Mouse (Mus musculus) neural tube, embryonic 11.5 days (tissue): ENCODE results near the gene Spns2. TPM values are rescaled to one million over a fixed set of nuclear protein-coding genes. Genes with fewer than 3 reads are reported as not detected.

Experiments
- ATAC-seq: fragments of 200-750 bp; cut with Nextera tagmentation; 2 replicates; pipeline ENCODE4 v1.8.0; 2017; ENCODE audit warnings: moderate number of reproducible peaks, mild to moderate bottlenecking, moderate TSS enrichment, moderate library complexity; ENCODE audit not compliant: insufficient read depth, low FRiP score, low TSS enrichment
- DNase-seq: peaks from one replicate; pipeline ENCODE4 v3.0.0-alpha.2; 2015; ENCODE audit warnings: low spot score
- H3K27ac ChIP-seq: fragments of 300-500 bp; sonication (generic); 2 replicates; pipeline ENCODE4 v1.5.1; 2014; ENCODE audit warnings: low read depth, mild to moderate bottlenecking, low read length
- H3K27me3 ChIP-seq: fragments of 300-500 bp; sonication (generic); 2 replicates; pipeline ENCODE4 v1.6.1; 2014; ENCODE audit warnings: mild to moderate bottlenecking, low read length, mixed read lengths; ENCODE audit not compliant: control insufficient read depth, insufficient read depth
- H3K36me3 ChIP-seq: fragments of 300-500 bp; sonication (generic); 2 replicates; pipeline ENCODE4 v1.6.1; 2014; ENCODE audit warnings: mild to moderate bottlenecking, low read length, moderate library complexity, mixed read lengths; ENCODE audit not compliant: control insufficient read depth, insufficient read depth
- H3K4me1 ChIP-seq: fragments of 300-500 bp; sonication (generic); 2 replicates; pipeline ENCODE4 v1.6.1; 2014; ENCODE audit warnings: low read length, mixed read lengths; ENCODE audit not compliant: control insufficient read depth, insufficient read depth
- H3K4me2 ChIP-seq: fragments of 300-500 bp; sonication (generic); 2 replicates; pipeline ENCODE4 v1.6.1; 2014; ENCODE audit warnings: low read depth, mild to moderate bottlenecking, moderate library complexity
- H3K4me3 ChIP-seq: fragments of 300-500 bp; sonication (generic); 2 replicates; pipeline ENCODE4 v1.5.1; 2014; ENCODE audit warnings: low read depth, low read length
- H3K9ac ChIP-seq: fragments of 300-500 bp; sonication (generic); 2 replicates; pipeline ENCODE4 v1.6.1; 2014; ENCODE audit warnings: mild to moderate bottlenecking, low read length
- H3K9me3 ChIP-seq: fragments of 300-500 bp; sonication (generic); 2 replicates; pipeline ENCODE4 v1.6.1; 2016; ENCODE audit warnings: low read length; ENCODE audit not compliant: control insufficient read depth
- WGBS: fragments of 180-500 bp; shearing (Covaris S2); extraction: QIAGEN DNeasy Blood & Tissue Kit; methylation state at CpG from one replicate; pipeline ENCODE4 v1.1.7; 2014; 5-methylcytosine and 5-hydroxymethylcytosine counted together
- polyA plus RNA-seq: library from polyadenylated mRNA; unstranded; fragments of >200 nt; fragmentation: Nextera tagmentation; extraction: Ambion mirVana; gene quantifications from 2 replicates; pipeline ENCODE4 v1.2.1, GENCODE M21; 2014

The Spns2 gene
- polyA plus RNA-seq, 1 experiment from 2014 or later: 7.1 TPM

DNA sequence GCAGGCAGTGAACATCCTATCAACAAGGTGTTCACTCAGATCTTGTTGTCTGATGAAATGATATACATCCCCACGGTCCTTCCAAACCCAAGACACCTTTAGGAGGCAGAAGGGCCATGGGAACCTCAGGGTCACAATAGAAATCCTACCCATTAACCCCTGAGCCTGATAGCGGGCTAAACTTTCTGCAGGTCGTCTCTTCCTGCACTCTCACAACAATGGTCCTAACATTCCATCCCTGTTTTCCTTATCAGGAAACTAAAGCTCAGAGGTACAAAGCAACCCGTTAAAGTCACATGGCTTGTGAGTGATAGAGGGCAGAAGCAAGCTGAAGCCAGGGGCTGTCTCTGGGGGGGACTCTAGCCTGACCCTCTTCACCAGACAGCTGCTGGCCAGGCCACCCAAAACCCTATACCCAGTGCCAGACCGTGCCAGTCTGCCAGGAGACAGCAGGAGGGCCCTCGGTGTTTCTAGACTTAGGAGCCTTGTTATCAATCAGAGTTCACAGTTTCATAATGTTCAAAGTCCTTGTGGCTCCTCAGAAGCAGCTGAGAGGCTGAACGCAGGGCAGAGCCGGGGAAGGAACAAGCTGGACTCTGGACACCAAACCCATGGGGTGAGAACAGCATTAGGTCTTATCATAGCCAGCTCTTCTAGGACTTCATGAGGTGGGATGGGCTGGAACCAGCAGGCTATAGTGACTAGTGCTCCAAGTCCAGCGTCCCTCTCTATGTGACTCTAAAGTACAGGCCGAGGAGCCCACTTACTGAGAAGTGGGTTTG, 14.5 kb upstream of the Spns2 start:
- Histone ChIP-seq H3K4me1 (no peaks in the 10 kb centered on the region), H3K27me3 (no peaks in the 10 kb centered on the region), H3K4me3 (no peak overlapping the region), H3K4me2 (no peak overlapping the region), H3K36me3 (no peaks in the 10 kb centered on the region), H3K9ac (no peak overlapping the region), H3K9me3 (no peaks in the 10 kb centered on the region), H3K27ac (no peak overlapping the region)
- DNase-seq (no peak), ATAC-seq (no peak)
- 73% methylated on average over 10 of the region's 10 CpGs for WGBS

- H3K9me3 ChIP-seq: no peaks in the 10 kb centered on the region
- ATAC-seq: no peak
- no peaks in the 10 kb centered on the region for H3K36me3 ChIP-seq
- 13% methylated on average over 5 of the region's 5 CpGs for WGBS
- no peak overlapping the region for H3K9ac ChIP-seq
- H3K4me2 ChIP-seq: no peak overlapping the region
- H3K4me1 ChIP-seq: no peaks in the 10 kb centered on the region
- no peak overlapping the region for H3K27ac ChIP-seq
- no peaks in the 10 kb centered on the region for H3K27me3 ChIP-seq
- H3K4me3 ChIP-seq: no peak overlapping the region
- no peak for DNase-seq
These were observed 13.8 kb upstream of the Spns2 start for GRCm38 (mm10) chr11:72503501-72503921.

DNA sequence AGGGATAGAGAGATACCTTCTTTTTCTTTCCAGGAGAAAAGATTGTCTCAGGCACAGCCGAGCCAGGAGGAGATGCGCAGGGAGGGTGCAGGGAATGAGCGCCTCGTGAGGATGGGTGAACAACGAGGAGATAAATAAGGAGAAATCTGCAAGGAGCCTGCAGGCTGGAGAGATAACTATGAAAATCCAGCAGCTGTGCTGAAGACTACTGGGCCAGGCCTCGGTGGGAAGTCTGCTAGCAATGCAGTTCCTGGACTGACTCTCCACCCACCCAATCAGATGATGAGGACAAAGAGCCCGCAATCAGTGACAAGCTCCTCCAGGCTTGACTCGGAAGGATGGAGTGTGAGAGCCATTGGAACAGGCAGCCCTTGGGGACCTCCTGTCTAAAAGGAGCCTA, 12.5 kb upstream of the Spns2 start:
- 14% methylated on average over 8 of the region's 8 CpGs for WGBS
- Histone ChIP-seq H3K27ac (no peak overlapping the region), H3K4me3 (no peak overlapping the region), H3K27me3 (no peaks in the 10 kb centered on the region), H3K4me1 (no peaks in the 10 kb centered on the region), H3K9ac (no peak overlapping the region), H3K9me3 (no peaks in the 10 kb centered on the region), H3K36me3 (no peaks in the 10 kb centered on the region), H3K4me2 (no peak overlapping the region)
- DNase-seq (no peak), ATAC-seq (no peak)

GRCm38 (mm10) chr11:72501426-72502002, 11.8 kb upstream of the Spns2 start:
- DNase-seq (no peak), ATAC-seq (no peak)
- WGBS: 25% methylated on average over 5 of the region's 5 CpGs

DNA sequence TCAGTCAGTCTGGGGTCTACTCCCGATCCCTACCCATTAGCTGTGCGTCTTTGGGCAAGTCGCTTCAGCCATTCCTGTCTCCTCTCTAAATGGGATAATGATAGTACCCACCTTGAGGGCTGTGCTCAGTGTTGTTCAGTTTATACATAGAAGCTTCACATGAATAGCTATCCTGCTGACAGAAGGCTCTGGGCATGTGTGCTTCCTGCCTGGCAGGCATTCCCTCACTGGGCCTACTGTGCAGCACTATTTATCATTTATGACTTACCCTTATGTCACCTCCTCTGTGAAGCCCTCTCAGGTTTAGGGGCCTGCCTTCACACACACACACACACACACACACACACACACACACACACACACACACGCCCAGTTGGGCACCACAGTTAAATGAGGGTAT, 10.4 kb upstream of the Spns2 start:
- no peak overlapping the region for H3K9ac ChIP-seq
- H3K4me3 ChIP-seq: no peak overlapping the region
- WGBS: 84% methylated on average over 4 of the region's 4 CpGs
- H3K27ac ChIP-seq: no peak overlapping the region
- no peaks in the 10 kb centered on the region for H3K27me3 ChIP-seq
- H3K4me1 ChIP-seq: no peaks in the 10 kb centered on the region
- no peaks in the 10 kb centered on the region for H3K36me3 ChIP-seq
- no peak for ATAC-seq
- DNase-seq: no peak
- H3K9me3 ChIP-seq: no peaks in the 10 kb centered on the region
- no peak overlapping the region for H3K4me2 ChIP-seq

More at GRCm38 (mm10) chr11:72501426-72502002, 11.8 kb upstream of the Spns2 start:
- no peak overlapping the region for H3K4me2 ChIP-seq
- no peaks in the 10 kb centered on the region for H3K9me3 ChIP-seq
- H3K36me3 ChIP-seq: no peaks in the 10 kb centered on the region
- H3K9ac ChIP-seq: no peak overlapping the region
- H3K27me3 ChIP-seq: no peaks in the 10 kb centered on the region
- no peak overlapping the region for H3K4me3 ChIP-seq
- H3K4me1 ChIP-seq: no peaks in the 10 kb centered on the region
- no peak overlapping the region for H3K27ac ChIP-seq

GRCm38 (mm10) chr11:72497367-72497766, 7.7 kb upstream of the Spns2 start:
- DNase-seq (no peak), ATAC-seq (no peak)
- H3K27ac ChIP-seq: no peak overlapping the region
- no peak overlapping the region for H3K9ac ChIP-seq
- H3K4me3 ChIP-seq: no peak overlapping the region
- no peaks in the 10 kb centered on the region for H3K4me1 ChIP-seq
- H3K36me3 ChIP-seq: no peaks in the 10 kb centered on the region
- H3K9me3 ChIP-seq: no peaks in the 10 kb centered on the region
- no peak overlapping the region for H3K4me2 ChIP-seq
- 27% methylated on average over 4 of the region's 4 CpGs for WGBS
- H3K27me3 ChIP-seq: no peaks in the 10 kb centered on the region

- no peak overlapping the region for H3K4me2 ChIP-seq
- ATAC-seq (no peak), DNase-seq (no peak)
- H3K9ac ChIP-seq: no peak overlapping the region
- 60% methylated on average over 1 of the region's 1 CpGs for WGBS
- H3K36me3 ChIP-seq: no peaks in the 10 kb centered on the region
- H3K9me3 ChIP-seq: no peaks in the 10 kb centered on the region
- H3K4me1 ChIP-seq: no peaks in the 10 kb centered on the region
- no peak overlapping the region for H3K27ac ChIP-seq
- no peak overlapping the region for H3K4me3 ChIP-seq
- no peaks in the 10 kb centered on the region for H3K27me3 ChIP-seq
These were observed 7.1 kb upstream of the Spns2 start for GRCm38 (mm10) chr11:72496775-72497174.

GRCm38 (mm10) chr11:72496066-72496465, 6.4 kb upstream of the Spns2 start:
- no peak overlapping the region for H3K9ac ChIP-seq
- H3K4me3 ChIP-seq: no peak overlapping the region
- H3K27ac ChIP-seq: no peak overlapping the region
- H3K27me3 ChIP-seq: no peaks in the 10 kb centered on the region
- WGBS: 50% methylated on average over 3 of the region's 3 CpGs
- no peaks in the 10 kb centered on the region for H3K9me3 ChIP-seq
- ATAC-seq: no peak
- no peaks in the 10 kb centered on the region for H3K4me1 ChIP-seq
- H3K36me3 ChIP-seq: no peaks in the 10 kb centered on the region
- no peak for DNase-seq
- no peak overlapping the region for H3K4me2 ChIP-seq
